Mouse (Mus musculus): Measurements from ENCODE around the gene Gnaq. TPM values are rescaled to one million over a fixed set of nuclear protein-coding genes. Genes with fewer than 3 reads are reported as not detected.
"Not testable (repeated sequence)": the region's sequence is repeated elsewhere in the genome, so short reads cannot be mapped to it uniquely, and the experiment has no call there.

The Gnaq gene
- polyA plus RNA-seq (2012; rRNA removed), result 30.2 and 43.8 TPM in 2 replicates

DNA sequence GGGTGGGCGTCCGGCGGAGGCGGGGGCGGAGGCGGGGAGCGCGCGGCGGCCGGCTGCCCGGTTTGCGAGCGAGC, at the start of gene Gnaq:
Gnaq (plus strand) TSS at position 41 of the 74 bp plus-strand sequence.
- DNase-seq (ENCODE audit: low spot score), result no peak

DNA sequence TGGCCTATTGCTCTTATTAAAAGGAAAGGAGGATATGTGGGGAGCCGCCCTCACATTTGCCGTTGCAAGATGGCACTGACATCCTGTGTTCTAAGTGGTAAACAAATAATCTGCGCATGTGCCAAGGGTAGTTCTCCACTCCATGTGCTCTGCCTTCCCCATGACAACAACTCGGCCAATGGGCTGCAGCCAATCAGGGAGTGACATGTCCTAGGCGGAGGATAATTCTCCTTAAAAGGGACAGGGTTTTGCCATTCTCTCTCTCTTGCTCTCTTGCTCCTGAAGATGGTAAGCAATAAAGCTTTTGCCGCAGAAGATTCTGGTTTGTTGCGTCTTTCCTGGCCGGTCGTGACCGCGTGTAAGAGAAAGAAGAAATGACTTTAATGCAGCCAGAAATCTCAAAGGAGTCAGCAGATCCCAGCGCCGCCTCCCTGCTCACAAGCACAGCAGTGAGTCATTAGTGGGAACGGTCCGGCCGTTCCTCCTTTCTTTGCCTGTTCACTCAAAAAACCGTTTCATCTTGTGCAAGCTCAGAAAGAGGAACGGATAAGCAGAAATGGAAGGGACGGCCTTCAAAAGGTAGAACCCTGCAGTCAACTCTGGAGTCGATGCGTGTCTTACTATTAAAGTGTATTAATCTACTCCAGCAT, 48.5 kb upstream of the Gnaq start:
- not testable (repeated sequence) for DNase-seq (ENCODE audit: low spot score)

DNA sequence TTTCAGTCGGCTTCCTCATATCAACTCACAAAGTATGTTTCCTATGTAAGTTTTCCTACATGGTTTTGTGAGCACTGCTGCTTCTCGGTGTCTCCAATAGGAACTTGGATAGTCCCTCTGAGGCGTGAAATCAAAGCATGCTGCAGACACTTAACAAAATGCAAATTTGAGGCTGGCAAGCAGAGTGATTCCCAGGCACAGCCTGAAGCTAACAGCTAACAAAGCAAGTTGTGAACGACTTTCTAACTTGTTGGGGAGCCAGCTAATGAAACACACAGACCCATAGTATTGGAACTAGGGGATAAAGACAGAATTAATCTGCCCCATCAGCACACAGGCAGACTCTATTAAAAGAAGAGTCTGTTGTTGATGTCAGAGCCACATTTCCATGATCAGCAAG, 47.4 kb upstream of the Gnaq start:
- DNase-seq (ENCODE audit: low spot score), result no peak

DNA sequence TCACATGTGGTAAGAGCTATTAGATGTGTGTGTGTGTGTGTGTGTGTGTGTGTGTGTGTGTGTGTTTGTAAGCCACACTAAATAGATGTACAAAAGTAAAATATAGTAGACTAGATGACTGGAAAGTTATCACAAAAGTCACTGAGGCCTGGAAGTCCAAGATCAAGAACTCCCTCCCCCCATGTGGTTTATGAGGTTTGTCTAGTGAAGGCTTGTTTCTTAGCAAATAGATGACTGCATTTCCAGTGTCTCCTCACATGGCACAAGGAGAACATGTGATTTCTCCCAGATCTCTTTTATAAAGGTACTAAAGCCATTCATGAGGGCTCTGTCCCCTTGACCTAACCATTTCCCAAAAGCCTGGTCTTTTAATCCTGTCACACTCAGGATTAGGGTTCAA, 46.5 kb upstream of the Gnaq start:
- DNase-seq (ENCODE audit: low spot score), result no peak

DNA sequence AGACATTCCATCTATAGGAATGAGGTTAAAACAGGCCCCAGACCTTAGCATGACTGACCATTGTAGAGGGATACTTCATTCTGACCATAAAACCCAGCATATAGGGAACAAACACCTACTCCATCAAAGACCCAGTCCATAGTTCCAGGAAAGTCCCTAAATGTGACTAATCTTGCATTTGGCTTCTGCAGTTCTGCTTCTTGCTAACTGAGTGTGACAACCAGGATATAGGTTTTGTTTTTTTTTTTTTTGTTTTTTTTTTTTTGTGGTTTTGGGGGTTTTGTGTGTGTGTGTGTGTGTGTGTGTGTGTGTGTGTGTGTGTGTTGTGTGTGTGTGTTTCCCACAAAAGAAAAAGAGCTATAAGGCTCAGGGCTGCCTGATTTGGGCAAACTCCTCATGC, 46.0 kb upstream of the Gnaq start:
- no peak for DNase-seq (ENCODE audit: low spot score)

DNA sequence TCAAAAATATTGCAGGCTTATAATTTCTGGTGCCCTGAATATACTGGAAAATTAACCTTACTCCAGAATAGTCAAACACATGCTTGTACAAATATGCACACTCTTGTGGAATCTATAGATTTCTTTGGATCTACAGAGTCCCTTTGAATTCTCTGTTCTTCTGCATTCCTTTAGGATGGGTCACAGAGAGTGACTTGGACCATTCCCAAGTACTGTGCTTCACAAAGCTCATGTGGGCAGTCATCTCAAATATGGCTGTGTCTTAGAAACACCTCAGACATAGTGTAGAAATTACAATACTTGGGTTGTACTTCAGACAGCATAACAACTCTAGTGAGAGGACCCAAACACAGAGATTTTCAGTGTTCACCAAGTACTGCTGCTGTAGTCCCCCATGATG, 45.2 kb upstream of the Gnaq start:
- no peak for DNase-seq (ENCODE audit: low spot score)

DNA sequence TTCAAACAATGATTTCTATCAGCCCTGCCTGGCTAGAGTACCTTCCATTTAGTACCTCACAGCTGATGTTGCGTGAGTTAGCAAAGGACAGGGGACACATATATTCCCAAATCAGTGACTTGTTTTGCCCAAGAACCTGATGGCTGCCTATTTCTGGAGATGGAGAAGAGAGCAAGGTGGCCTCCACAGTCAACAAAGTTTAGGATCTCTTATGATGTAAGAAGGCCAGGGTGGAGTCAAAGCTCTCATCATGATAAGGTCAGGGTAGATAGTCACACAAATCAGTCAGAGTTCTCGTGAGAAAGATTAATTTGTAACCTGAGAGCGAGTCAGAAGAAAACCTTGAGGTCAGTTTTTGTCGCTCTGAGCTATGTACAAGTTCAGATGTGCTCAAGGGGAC, 39.0 kb upstream of the Gnaq start:
- DNase-seq (ENCODE audit: low spot score), result no peak

DNA sequence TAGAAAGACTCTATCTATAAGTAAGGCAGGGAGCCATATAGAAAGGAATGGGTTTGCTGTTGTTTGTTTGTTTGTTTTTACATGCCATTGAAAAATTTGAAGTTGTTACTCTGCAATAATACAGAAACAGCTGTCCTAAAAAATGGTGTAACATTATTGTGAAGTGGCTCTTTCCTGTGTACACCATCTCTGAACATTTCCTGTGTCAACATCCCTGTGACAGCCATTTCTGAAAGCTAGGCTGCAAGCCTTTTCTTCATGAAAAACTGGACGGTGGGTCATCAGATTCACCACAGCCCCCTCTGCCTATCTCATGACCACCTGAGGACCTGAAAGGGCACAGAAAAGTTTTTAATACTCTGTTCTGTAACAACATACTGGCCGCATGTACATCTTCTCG, 22.7 kb upstream of the Gnaq start:
- no peak for DNase-seq (ENCODE audit: low spot score)

DNA sequence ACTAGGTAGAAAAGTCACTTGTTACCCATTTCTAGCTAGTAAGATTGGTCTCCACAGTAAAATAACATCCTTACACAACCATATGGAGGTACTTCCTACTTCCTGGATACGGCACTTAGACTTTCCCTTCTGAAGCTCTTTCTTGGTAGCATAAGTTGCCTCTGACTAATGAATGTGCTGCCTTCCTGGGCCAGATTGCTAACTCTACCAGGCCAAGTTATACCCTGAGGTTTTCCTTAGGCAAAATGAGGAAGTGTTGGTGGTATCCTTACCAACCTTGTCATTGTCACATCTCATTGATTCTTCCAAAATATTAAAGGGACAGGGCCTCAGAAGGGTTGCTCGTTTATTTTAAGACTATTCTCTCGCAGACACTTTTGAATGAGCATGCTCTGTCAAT, 22.0 kb upstream of the Gnaq start:
- DNase-seq (ENCODE audit: low spot score), result no peak

DNA sequence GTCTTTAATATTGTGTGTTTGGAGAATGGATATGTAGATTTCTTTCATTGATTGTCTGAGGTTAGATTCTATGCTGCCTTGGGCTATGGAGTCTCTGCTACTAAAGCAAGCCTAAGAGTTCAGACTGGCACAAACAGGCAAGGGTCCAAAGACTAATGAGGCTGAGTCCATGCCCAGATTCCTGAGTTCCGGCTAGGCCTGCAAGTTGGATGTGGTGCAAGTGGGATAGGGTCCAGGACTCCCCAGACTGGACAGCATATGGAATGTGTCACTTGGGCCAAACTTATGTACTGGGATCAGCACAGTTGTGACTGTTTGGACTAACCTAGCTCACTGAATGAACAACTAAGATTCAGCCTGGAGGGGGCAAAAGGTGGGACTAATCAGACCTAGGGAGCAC, 19.3 kb upstream of the Gnaq start:
- DNase-seq (ENCODE audit: low spot score), result no peak

DNA sequence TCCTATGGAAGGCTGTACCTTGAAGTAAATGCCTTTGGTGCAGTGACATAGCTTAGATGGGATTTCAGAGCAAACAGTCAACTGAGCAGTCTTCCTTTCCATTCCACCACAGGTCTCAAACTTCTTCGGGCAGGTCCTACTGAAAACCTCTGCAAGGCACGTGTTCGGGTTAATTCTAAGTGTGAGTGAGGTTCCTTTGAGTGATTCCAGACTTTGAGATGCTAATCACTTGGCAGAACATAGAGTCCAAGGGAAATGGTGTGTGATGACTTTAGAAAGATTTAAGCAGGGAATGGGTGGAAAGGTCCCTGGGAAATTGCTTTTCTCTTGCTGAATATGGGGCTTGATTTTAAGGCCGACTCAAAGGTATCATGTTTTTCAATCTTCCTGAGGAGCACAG, 14.2 kb upstream of the Gnaq start:
- DNase-seq (ENCODE audit: low spot score), result no peak

DNA sequence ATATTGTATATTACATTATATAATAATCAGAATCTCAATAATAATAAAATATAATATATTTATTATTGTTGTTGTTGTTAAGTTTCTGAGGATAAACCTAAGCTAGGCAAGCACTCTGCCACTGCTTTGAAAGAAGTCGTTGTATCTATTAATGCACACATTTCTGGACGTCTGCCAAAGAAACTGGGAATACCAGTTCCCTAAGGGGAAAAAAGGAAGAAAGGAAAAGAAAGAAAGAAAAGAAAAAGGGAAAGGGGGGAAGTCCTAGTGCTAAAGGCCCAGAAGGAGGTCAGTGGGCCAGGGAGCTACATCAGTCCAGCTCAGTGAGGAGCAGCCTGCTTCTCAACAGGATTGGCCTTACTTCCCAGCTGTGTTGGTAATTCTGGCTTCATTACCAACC, 11.3 kb upstream of the Gnaq start:
- no peak for DNase-seq (ENCODE audit: low spot score)

DNA sequence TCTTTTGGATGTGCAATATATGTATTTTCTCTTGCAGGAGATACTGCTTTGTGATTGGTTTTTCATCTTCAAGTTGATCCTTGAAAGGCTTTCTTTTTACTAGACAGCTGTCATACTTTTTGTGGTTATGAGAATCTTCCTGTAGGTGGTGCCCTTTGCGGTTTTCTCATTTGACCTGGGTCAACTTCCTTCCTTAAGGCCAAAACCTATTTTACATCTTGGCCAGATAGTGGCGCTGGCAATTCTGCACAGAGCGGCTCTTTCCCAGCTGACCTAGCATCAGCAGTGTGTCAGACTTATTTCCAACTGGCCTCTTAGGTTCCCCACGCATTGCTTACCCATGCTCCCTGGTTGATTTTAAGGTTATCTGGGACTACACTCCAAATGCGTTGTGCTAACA, 3.9 kb upstream of the Gnaq start:
- no peak for DNase-seq (ENCODE audit: low spot score)

DNA sequence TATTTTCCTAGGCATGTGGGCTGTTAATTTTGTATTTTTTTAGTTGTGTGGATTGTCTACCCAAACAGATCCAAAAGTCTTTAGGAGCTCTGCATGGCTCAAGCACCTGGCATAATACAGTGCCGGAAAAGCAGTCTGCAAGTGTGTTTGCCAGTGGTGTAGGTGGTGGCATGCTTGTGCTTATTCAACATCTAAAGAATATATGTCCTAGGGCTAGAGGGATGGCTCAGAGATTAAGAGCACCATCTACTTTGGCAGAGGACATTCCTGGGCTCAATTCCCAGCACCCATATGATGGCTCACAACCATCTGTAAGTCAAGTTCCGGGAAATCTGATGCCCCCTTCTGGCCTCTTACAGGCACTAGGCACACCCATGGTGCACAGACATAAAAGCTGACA, 3.5 kb upstream of the Gnaq start:
- DNase-seq (ENCODE audit: low spot score), result no peak

DNA sequence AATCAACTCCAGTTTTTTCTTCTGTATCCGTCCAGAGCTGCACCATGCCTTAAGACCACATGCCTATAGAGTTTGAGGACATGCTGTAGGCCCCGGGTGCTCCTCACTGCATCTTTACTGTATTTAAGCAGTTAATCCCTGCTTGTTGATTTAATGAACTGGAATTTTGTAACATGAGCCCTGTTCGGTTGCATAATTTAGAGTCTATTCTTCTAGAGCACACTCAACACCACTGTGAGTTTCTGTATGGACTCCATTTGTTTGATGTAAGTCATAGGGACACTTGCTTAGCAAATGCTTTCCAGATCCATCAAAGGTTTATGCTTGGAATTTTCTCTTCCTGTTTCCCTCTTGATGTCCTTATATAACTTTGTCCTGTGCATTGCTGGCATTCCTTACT, 2.2 kb upstream of the Gnaq start:
- DNase-seq (ENCODE audit: low spot score), result no peak

DNA sequence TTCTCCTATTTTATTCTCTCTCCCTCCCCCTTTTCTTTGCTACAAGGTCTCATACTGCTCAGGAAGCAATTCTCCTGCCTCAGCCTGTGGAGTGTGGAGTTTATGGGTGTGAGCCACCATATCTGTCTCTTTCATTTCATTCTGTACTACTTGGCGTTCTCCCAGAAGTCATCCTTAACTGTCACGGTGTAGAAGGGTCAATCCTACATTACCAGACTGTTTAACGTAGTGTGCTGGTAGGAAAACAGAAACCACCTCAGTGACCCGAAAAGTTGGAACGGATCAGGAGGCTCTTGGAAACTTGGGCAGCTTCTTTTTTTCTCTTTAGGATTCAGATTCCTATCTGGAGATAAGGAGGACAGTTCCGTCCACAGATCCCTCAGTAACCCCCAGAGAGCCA, 800 bp upstream of the Gnaq start:
- DNase-seq (ENCODE audit: low spot score), result no peak

DNA sequence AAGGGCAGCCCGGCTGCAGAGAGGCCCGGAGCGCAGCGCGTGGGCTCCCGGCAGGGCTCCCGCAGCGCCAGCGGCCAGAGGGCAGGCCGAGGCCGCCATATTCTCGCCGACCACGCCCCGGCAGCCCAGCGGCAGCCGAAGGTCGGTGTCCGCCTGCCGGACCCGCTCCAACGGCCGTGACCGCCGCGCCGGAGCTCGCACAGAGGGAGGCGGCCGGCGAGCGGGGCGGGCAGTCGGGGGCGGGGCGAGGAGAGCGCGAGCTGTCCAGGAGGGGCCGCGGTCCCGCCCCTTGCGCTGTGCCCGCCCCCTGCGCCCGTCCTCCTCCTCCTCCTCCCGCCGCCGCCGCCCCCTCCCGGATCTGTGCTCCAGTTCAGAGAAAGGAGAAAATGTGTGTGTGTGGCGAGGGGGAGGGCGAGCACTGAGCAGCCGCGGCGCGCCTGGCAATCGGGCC, 266 bp upstream of the Gnaq start:
- peak; percentile 81 for DNase-seq (ENCODE audit: low spot score)

DNA sequence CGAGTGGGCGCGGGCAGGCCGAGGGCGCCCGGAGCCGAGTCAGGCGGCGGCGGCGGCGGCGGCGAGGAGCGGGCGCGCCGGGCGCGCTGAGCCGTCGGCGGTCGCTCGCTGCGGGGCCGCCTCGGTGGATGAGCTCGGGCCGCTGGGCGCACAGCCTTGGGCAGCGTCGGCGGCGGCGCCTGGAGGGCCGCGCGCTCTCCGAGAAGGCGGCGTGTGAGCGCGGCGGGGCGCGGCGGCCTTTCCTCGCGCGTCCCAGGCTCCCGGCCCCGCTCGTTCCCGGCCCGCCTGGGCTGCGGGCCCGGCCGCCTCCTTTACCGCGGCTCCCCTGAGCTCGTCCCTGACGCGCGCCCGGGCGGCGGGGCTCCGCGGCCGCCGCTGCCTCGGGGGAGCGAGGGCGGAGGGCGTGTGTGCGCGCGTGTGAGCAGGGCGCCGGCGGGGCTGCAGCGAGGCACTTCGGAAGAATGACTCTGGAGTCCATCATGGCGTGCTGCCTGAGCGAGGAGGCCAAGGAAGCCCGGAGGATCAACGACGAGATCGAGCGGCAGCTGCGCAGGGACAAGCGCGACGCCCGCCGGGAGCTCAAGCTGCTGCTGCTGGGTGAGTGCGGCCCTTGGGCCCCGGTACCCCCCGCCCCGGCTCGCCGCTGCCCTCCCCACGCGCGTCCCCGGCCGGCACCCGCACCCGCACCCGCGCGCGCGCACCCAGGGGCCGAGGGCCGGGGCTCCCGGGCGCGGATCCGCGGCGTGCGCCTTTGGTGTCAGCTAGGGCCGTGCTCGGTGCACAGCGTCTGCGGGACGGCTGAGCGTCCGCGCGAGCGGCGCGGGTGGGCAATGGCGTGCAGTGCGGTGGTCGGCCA, 462 bp downstream of the Gnaq start:
- peak; percentile 66 for DNase-seq (ENCODE audit: low spot score)

DNA sequence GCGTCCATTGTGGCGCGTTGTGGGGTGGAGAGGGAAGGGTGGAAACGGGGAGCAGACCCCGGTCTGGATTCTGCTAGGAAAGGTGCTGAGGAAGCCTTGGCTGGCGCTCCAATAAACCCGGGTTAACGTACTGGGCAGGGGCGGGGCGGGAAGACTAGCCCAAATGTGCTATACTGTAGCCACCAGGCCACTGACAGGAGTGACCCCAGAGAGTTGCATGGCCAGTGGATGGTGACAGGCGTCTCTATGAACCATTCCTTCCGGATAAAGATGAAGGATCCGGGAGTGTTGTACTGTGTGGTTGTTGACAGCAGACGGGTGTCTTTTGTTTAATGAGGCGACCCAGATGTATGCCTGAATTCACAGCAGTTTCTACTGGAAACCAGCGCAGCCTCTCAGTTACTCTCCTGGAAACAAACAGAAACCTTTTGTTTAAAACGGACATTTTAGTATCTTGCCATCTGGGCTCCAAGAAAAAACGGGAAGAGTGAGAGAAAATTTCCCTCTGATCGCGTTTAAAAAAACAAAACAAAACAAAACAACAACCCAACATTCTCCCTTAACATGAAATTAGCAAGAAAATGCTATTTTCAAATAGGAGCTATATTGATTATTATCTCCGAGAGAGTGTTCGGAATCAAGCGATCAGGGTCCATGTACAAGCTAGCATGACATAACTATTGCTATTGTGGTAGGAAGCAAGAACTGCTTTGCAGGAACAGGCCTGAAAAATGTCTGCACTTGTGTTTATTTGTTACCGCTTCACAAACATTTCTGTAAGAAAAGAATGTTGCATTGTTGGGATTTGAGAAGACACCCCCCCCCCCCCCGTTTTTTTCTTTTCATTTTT, 1.3 kb downstream of the Gnaq start:
- no peak for DNase-seq (ENCODE audit: low spot score)

DNA sequence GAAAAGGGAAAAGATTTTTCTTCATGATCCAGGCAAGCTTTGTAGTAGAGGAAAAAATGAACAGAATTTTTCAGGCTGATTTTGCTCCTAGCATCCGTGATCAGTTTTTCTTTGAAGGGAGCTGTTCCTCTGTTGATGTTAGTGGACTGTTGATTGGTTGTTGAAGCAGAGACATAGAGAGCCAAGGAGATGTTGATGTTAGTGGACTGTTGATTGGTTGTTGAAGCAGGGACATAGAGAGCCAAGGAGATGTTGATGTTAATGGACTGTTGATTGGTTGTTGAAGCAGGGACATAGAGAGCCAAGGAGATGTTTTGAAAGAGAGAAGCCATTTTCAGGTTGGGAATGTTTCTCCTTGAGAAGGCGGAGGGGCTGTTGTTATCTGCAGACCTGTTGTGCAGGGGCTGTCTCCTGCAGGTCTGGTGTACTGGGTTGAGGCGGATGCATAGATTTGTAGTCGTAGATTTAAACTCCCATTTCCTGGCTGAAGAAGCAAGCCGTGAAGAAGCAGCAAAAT, 5.5 kb downstream of the Gnaq start:
- no peak for DNase-seq (ENCODE audit: low spot score)

DNA sequence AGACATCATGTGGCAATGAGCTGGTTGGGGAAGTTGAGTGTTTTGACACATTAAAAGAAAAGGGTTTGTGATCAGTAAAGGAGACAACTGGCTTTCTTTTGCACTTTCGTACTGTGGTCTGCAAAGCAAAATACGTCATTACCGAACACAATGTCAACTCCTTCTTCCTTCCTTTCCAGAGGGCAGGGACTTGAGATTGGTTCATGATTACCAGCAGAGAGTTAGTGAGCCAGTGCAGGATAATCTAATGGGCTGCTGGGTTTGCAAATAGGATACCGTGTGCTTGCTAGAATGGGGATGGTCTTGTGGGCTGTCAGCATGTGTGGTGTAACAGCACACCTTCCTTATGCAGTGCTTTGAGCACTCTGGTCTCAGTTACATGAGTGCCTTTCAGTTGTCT, 8.1 kb downstream of the Gnaq start:
- no peak for DNase-seq (ENCODE audit: low spot score)

DNA sequence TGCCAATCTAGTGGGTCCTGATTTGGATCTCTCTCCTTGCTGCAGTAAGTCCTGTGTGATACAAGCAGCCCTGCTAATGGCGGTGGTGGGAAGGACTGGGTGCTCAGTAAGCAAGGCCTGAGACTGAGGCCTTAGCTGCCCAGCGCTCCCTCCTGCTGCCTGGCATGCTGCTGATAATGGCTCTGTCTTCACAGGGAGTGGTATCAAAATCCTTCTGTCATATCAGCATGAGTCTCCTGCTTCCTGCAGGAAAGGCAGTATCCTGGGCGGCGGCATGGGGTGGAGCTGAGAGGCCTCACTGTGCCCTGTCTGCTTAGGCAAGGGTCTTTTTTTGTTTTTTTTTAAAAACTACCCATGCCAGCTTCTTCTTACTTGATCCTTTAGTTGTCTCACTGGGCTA, 9.2 kb downstream of the Gnaq start:
- no peak for DNase-seq (ENCODE audit: low spot score)

DNA sequence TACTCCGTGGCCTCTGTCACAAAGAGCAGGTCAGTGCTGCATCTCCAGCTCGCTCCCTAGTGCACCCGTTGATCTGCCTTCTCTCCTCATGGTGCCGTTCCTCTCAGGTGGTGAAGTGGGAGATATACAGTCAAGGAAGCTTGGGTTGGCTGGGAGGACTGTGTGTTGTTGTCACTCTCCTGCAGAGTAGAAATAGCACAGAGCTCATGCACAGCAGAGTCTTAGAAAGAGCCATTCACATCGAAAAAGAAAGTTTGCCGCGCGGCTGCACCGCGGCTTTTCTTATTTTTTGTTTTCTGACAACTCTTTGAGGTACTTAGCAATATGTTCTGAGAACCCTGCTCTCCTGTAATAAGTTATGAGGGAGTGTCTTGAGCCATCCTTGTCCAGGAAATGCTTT, 10.4 kb downstream of the Gnaq start:
- DNase-seq (ENCODE audit: low spot score), result no peak
